Comparison of ENCODE assay signal across 20 mouse cellular contexts in genomic region chr13:39774554-39774953, GRCm38 (mm10).
"Had no signal": no experiment of that assay in that cellular context is flagged by ENCODE, and none has a peak within 500 bp of the region (broad histone marks: within the 10 kb centered on the region; RNA-seq: fewer than 3 reads in every experiment).

No protein-coding gene starts in this region.

- H3K27me3 ChIP-seq: limb, embryonic 13.5 days; megakaryocyte, embryonic 14.5 days; midbrain, embryonic 13.5 days; neural tube, embryonic 13.5 days; stomach, embryonic 15.5 days had no signal

- H3K27ac ChIP-seq: limb, embryonic 10.5 days; limb, embryonic 13.5 days; liver, embryonic 14.5 days; midbrain, embryonic 10.5 days; midbrain, embryonic 13.5 days; neural tube, embryonic 13.5 days; stomach, embryonic 15.5 days had no signal

- H3K36me3 ChIP-seq: limb, embryonic 10.5 days; limb, embryonic 13.5 days; midbrain, embryonic 10.5 days; midbrain, embryonic 13.5 days; neural tube, embryonic 13.5 days; stomach, embryonic 15.5 days had no signal

- DNase-seq: kidney, adult 18-20 months; kidney, adult 9 months; liver; liver, postnatal 0 days; lung, embryonic 14.5 days; lung, postnatal 10 days; lung, postnatal 36 days; right cerebral cortex, postnatal 25 days; spleen, adult 18-20 months; thymus, postnatal 25 days had no signal

- H3K4me1 ChIP-seq: limb, embryonic 10.5 days; limb, embryonic 13.5 days; midbrain, embryonic 10.5 days; midbrain, embryonic 13.5 days; neural tube, embryonic 13.5 days; stomach, embryonic 15.5 days had no signal

- H3K9me3 ChIP-seq: limb, embryonic 10.5 days; limb, embryonic 13.5 days; megakaryocyte, embryonic 14.5 days; midbrain, embryonic 10.5 days; midbrain, embryonic 13.5 days; neural tube, embryonic 13.5 days; stomach, embryonic 15.5 days had no signal

- H3K4me2 ChIP-seq: limb, embryonic 13.5 days; lung, embryonic 14.5 days; midbrain, embryonic 13.5 days; neural tube, embryonic 13.5 days; stomach, embryonic 15.5 days had no signal

- H3K9ac ChIP-seq: limb, embryonic 13.5 days; liver, embryonic 14.5 days; liver, postnatal 0 days; lung, embryonic 14.5 days; midbrain, embryonic 13.5 days; neural tube, embryonic 13.5 days; stomach, embryonic 15.5 days had no signal

- H3K4me3 ChIP-seq: limb, embryonic 10.5 days; limb, embryonic 13.5 days; megakaryocyte, embryonic 14.5 days; midbrain, embryonic 10.5 days; midbrain, embryonic 13.5 days; myocyte; neural tube, embryonic 13.5 days; stomach, embryonic 15.5 days had no signal

- ATAC-seq: liver, postnatal 0 days; midbrain, embryonic 13.5 days; midbrain, embryonic 16.5 days had no signal
